Mouse (Mus musculus): ENCODE measurements around the gene Tle6. TPM values are rescaled to one million over a fixed set of nuclear protein-coding genes. Genes with fewer than 3 reads are reported as not detected.

Gene Tle6
- total RNA-seq, 1 experiment from 2014 or later = 1.9 TPM

- ATAC-seq (ENCODE audit: extremely low read depth, insufficient number of reproducible peaks, low FRiP score, poor library complexity, severe bottlenecking) = no peak
Measured at GRCm38 (mm10) chr10:81570238-81570800, 30.6 kb downstream of the Tle6 start.

GRCm38 (mm10) chr10:81569507-81570237 is 31.2 kb downstream of the Tle6 start:
- ATAC-seq (ENCODE audit: extremely low read depth, insufficient number of reproducible peaks, low FRiP score, poor library complexity, severe bottlenecking) = no peak

DNA sequence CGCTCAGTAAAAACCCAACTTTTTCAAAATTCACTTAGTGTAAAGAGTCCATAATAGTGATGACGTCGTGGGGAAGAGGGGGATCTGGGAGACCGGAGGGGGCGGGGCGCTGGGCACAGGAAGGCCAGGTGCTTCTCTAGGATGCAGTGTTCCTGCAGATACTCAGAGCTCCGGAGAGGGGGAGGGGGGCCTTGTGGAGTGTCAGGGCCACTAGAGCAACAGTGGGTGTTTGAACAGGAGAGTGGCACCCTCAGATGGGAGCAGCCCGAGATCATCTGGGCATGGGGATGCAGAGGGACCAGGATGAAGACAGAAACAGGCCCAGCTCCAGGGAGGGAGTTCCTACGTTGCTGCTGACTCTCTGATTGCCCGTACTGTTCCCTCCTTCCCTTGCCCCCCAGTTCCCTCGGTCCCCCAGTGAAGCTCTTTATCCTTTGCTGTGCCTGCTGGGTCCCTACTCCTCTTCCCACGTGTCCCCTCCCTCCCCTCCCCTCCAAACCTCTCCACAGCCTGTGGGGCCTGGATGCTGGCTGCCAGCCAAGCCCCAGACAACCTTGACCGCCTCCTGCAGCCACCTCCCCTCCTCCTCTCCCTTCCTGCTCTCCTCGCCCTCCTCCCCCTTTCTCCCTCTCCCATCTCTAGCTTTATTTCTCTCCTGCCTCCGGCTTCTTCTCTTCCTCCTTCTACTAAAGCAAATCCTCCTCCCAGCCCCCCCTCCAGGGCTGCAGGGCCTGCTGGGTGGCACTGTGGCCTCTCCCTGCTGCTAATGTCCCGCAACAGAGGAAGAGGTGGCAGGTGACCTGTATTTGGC is 32.3 kb downstream of the Tle6 start:
- no peak for ATAC-seq (ENCODE audit: extremely low read depth, insufficient number of reproducible peaks, low FRiP score, poor library complexity, severe bottlenecking)

- ATAC-seq (ENCODE audit: extremely low read depth, insufficient number of reproducible peaks, low FRiP score, poor library complexity, severe bottlenecking) = no peak
Measured at GRCm38 (mm10) chr10:81565257-81566228, 35.3 kb downstream of the Tle6 start.

DNA sequence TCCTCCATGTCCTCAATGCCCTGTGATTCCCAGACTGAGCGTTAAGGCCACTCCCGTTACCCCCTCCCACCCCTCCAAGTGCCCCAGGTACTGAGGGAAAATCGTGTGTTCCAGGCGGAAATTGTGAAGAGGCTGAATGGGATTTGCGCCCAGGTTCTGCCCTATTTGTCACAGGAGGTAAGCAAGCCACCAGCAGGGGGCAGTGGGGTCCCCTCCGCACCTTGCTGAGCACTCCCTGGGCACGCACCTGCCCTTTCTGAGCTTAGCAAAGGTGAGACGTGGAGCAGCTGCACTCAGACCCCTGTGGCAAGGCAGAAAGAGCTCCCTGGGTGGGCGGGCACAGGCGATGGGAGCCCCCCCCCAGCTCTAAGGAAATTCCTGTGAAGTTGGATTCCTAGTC is 36.1 kb downstream of the Tle6 start:
- no peak for ATAC-seq (ENCODE audit: extremely low read depth, insufficient number of reproducible peaks, low FRiP score, poor library complexity, severe bottlenecking)

- no peak for ATAC-seq (ENCODE audit: extremely low read depth, insufficient number of reproducible peaks, low FRiP score, poor library complexity, severe bottlenecking)
Measured at GRCm38 (mm10) chr10:81564216-81564615, 36.7 kb downstream of the Tle6 start.

- ATAC-seq (ENCODE audit: extremely low read depth, insufficient number of reproducible peaks, low FRiP score, poor library complexity, severe bottlenecking) = no peak
Measured at GRCm38 (mm10) chr10:81563481-81563880, 37.4 kb downstream of the Tle6 start.

DNA sequence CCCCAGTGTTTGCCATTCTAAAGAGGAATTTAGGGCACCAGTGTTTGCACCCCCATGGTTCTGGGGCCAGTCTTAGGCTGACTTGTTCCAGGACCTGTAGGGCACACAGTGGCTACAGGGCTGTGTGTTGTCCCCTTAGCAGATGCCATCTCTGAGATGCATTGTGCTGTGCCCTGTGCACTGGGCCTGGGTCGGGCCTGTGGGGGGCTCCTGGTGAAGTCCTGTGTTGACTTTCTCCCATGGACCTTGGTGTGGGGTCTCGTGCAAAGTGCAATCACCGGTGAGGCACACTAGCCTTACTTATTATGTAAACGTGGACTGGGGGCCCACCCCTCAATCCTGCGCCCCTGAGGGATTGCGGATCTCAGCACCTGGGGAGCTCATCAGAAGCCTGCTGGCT is 38.5 kb downstream of the Tle6 start:
- no peak for ATAC-seq (ENCODE audit: extremely low read depth, insufficient number of reproducible peaks, low FRiP score, poor library complexity, severe bottlenecking)

DNA sequence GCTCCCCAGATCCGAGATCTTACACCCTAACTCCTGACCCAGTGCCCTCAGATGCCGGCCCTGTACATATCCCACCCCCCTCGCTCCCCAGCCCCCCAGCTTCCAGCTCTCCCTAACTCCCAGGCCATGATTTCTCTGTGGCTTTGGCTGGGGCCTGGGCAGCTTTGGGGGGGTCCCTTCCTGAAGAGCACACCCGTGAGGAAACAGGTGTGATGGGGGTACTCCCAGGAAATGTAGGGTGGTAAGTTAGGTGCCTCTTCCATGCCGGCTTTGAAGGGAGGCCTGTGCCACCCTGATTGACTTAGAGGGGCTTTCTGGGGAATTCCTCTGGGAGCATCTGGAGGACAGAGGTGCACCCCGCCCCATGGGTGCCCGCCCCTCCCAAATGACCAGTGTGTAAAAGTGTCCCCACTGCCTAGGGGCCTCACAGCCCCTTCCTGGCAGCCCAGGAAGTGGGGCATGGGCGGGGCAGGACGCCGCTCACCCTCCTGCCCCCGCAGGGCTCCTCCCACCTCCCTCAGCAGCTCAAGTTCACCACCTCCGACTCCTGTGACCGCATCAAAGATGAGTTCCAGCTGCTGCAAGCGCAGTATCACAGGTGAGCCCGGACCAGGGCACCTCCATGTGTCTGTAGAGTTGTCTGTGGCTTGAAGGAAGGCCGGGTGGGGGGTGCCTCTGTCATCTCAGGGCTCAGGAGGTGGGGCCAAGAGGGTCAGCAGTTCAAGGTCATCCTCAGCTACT is 40.0 kb downstream of the Tle6 start:
- ATAC-seq (ENCODE audit: extremely low read depth, insufficient number of reproducible peaks, low FRiP score, poor library complexity, severe bottlenecking) = peak; percentile 59

- 0 out of 2 replicates have a peak, but pooled peaks have one; percentile 13 for ATAC-seq (ENCODE audit: extremely low read depth, insufficient number of reproducible peaks, low FRiP score, poor library complexity, severe bottlenecking)
Measured at GRCm38 (mm10) chr10:81559627-81560539, 41.0 kb downstream of the Tle6 start.

- no peak; the same call in 1 of the 2 replicates for ATAC-seq (ENCODE audit: extremely low read depth, insufficient number of reproducible peaks, low FRiP score, poor library complexity, severe bottlenecking)
Measured at GRCm38 (mm10) chr10:81559163-81559626, 41.7 kb downstream of the Tle6 start, which contains the start of gene Aes. Gene Aes (plus strand): TSS chr10:81559488.

- ATAC-seq (ENCODE audit: extremely low read depth, insufficient number of reproducible peaks, low FRiP score, poor library complexity, severe bottlenecking) = no peak
Measured at GRCm38 (mm10) chr10:81557491-81557890, 43.4 kb downstream of the Tle6 start.

DNA sequence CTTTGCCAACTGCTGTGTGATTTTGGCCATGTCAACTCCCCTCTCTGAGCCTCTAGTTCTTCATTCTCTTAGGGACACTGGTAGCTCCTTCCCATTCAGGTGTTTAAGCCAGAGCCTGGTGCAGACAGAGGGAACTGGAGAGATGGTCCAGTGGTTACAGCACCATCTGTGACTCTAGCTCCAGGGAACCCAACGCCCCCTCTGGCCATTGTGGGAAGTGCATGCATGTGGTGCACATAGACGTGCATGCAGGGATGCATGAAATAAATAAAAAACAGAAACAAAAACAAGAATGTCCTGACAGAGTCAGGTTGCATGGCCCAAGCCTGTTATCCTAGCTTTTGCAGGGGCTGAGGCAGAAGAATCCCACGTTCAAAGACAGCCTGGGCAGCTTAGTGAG is 44.6 kb downstream of the Tle6 start:
- no peak for ATAC-seq (ENCODE audit: extremely low read depth, insufficient number of reproducible peaks, low FRiP score, poor library complexity, severe bottlenecking)

GRCm38 (mm10) chr10:81553807-81554755 is 46.8 kb downstream of the Tle6 start:
- ATAC-seq (ENCODE audit: extremely low read depth, insufficient number of reproducible peaks, low FRiP score, poor library complexity, severe bottlenecking) = no peak

GRCm38 (mm10) chr10:81553232-81553631 is 47.6 kb downstream of the Tle6 start:
- ATAC-seq (ENCODE audit: extremely low read depth, insufficient number of reproducible peaks, low FRiP score, poor library complexity, severe bottlenecking) = no peak

- peak; percentile 90 for ATAC-seq (ENCODE audit: extremely low read depth, insufficient number of reproducible peaks, low FRiP score, poor library complexity, severe bottlenecking)
Measured at GRCm38 (mm10) chr10:81551597-81552102, 49.2 kb downstream of the Tle6 start.

Data from neutrophil, adult 5-6 weeks (primary cell).